Mouse (Mus musculus): ENCODE measurements around the gene Foxo3. TPM values are rescaled to one million over a fixed set of nuclear protein-coding genes. Genes with fewer than 3 reads are reported as not detected.
A peak's percentile ranks its signal among the peaks of the same experiment; 100 is the strongest.

Gene Foxo3
- polyA plus RNA-seq (2015; fragmentation: Nextera tagmentation; extraction: Ambion mirVana): 3.5 TPM in 2 replicates

DNA sequence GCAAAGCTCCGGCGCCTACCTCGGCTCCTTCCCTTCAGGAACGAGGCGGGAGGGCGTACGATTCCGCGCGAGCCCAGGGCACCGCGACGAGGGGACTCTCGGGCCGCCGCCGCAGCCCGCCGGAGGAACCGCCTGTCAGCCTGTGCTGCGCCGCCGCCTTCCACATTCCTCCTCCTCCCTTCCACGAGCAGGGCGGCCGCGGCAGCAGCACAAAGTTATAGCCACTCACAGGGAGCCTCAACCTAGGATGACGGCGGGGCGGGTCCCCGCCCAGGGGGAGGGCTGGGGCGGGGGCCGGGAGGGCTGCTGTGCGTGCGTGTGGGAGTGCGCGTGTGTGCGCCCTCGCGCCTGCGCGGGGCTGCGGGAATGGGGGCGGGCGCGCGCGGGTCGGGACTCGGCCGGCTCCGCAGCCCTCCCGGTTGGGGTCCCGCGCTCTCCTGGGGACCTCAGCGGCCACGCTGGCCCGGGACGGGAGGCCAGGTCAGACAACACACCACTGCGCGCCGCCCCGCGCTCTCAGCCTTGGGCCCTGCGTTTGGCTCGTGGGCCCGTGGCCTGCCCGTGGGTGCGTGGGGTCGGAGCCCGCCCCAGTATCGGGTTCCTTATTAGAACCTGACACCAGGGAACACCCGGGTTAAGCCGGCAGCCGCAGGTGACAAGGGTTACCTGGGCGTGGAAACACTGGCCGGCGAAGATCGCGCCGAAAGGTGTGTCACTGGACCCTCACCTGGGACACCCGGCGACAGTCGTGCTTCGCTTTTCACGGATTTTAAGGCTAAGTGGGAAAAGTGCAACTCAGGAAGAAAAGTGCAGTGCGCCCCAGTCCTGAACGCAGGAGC, at the start of gene Foxo3:
TSS of gene Foxo3 (minus strand) at position 249 of the 839 bp plus-strand sequence.
- H3K27ac ChIP-seq: peak within 1 kb of the TSS; percentile 98
- peak within 1 kb of the TSS; percentile 62 for H3K4me3 ChIP-seq (replicated peaks)
- H3K9ac ChIP-seq (replicated peaks): peak within 1 kb of the TSS; percentile 74
- H3K9me3 ChIP-seq: no peaks in the 10 kb centered on the region
- H3K36me3 ChIP-seq: no peaks in the 10 kb centered on the region
- peak within 1 kb of the TSS; percentile 97 for H3K4me2 ChIP-seq (replicated peaks)
- H3K4me1 ChIP-seq (replicated peaks): peaks cover 35% of the 10 kb centered on the region
- under 1% methylated on average over 67 of the region's 88 CpGs for WGBS
- ATAC-seq: peak; percentile 73
- H3K27me3 ChIP-seq: peaks cover 37% of the 10 kb centered on the region

DNA sequence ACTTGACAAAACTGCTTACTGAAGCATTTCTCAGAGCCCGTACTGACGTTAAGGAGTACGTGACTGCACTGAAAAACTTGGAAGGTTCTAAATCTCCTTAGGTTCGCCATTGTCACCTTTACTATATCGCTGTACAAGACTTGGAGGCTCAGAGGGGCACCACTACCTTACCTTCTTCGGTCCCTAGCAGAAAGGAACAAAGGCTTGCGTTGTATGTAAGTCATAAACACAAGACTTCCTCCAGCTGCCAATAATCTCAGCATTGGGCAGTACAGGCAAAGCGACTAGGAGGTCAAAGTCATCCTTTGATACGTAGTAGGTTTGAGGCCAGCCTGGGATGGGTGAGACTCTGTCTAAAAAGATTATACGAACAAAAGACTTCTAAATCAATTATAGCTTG, 48.8 kb upstream of the Foxo3 start:
- Histone ChIP-seq H3K4me3 (replicated peaks) (no peak overlapping the region), H3K4me2 (replicated peaks) (no peak overlapping the region), H3K27me3 (peaks cover 10% of the 10 kb centered on the region; the same call in 1 of the 2 replicates), H3K36me3 (no peaks in the 10 kb centered on the region), H3K9me3 (no peaks in the 10 kb centered on the region), H3K9ac (replicated peaks) (no peak overlapping the region), H3K4me1 (replicated peaks) (no peaks in the 10 kb centered on the region), H3K27ac (no peak overlapping the region)
- ATAC-seq: no peak
- WGBS: 65% methylated on average over 10 of the region's 10 CpGs

GRCm38 (mm10) chr10:42323978-42324377, 47.4 kb upstream of the Foxo3 start:
- no peak for ATAC-seq

GRCm38 (mm10) chr10:42313222-42313786, 36.7 kb upstream of the Foxo3 start:
- H3K4me3 ChIP-seq (replicated peaks): no peak overlapping the region
- H3K27me3 ChIP-seq: peaks cover 12% of the 10 kb centered on the region
- peaks cover 5% of the 10 kb centered on the region; the same call in 1 of the 2 replicates for H3K36me3 ChIP-seq
- no peak overlapping the region for H3K4me2 ChIP-seq (replicated peaks)
- no peak overlapping the region for H3K27ac ChIP-seq
- no peaks in the 10 kb centered on the region for H3K9me3 ChIP-seq
- no peak overlapping the region for H3K9ac ChIP-seq (replicated peaks)
- WGBS: 87% methylated on average over 22 of the region's 22 CpGs
- ATAC-seq: no peak
- peaks cover 3% of the 10 kb centered on the region; the same call in 1 of the 2 replicates for H3K4me1 ChIP-seq (replicated peaks)

More at GRCm38 (mm10) chr10:42323978-42324377, 47.4 kb upstream of the Foxo3 start:
- Histone ChIP-seq H3K36me3 (no peaks in the 10 kb centered on the region), H3K4me2 (replicated peaks) (no peak overlapping the region), H3K9ac (replicated peaks) (no peak overlapping the region), H3K4me1 (replicated peaks) (no peaks in the 10 kb centered on the region), H3K27ac (no peak overlapping the region), H3K4me3 (replicated peaks) (no peak overlapping the region), H3K27me3 (peaks cover 10% of the 10 kb centered on the region; the same call in 1 of the 2 replicates), H3K9me3 (no peaks in the 10 kb centered on the region)

GRCm38 (mm10) chr10:42312557-42312956, 36.0 kb upstream of the Foxo3 start:
- 81% methylated on average over 1 of the region's 1 CpGs for WGBS
- Histone ChIP-seq H3K4me1 (replicated peaks) (peaks cover 6% of the 10 kb centered on the region; the same call in 1 of the 2 replicates), H3K36me3 (peaks cover 5% of the 10 kb centered on the region; the same call in 1 of the 2 replicates), H3K4me3 (replicated peaks) (no peak overlapping the region), H3K27me3 (peaks cover 15% of the 10 kb centered on the region), H3K4me2 (replicated peaks) (no peak overlapping the region), H3K9ac (replicated peaks) (no peak overlapping the region), H3K9me3 (no peaks in the 10 kb centered on the region), H3K27ac (no peak overlapping the region)
- no peak for ATAC-seq

DNA sequence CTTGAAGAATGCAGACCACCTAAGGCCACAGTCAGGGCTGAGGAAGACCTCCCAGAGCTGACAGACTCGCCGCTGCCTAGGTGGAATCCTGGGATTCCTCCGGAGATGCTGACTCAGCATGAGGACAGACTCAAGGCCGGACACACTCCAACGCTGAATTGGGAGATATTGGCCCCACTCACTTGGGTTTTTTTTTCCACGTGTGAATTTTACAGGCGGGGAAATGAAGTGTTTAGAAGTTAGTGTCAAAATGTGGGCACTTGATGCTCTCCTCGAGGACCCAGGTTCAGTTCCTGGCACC, 32.1 kb upstream of the Foxo3 start:
- H3K27ac ChIP-seq: no peak overlapping the region
- H3K9ac ChIP-seq (replicated peaks): peak overlapping the region; percentile 49; the same call in 1 of the 2 replicates
- peak; percentile 60 for ATAC-seq
- H3K4me2 ChIP-seq (replicated peaks): peak overlapping the region; percentile 55
- no peaks in the 10 kb centered on the region for H3K9me3 ChIP-seq
- WGBS: 32% methylated on average over 8 of the region's 8 CpGs
- H3K4me1 ChIP-seq (replicated peaks): peaks cover 6% of the 10 kb centered on the region; the same call in 1 of the 2 replicates
- peaks cover 29% of the 10 kb centered on the region for H3K27me3 ChIP-seq
- H3K36me3 ChIP-seq: peaks cover 5% of the 10 kb centered on the region; the same call in 1 of the 2 replicates
- peak overlapping the region; percentile 27 for H3K4me3 ChIP-seq (replicated peaks)

DNA sequence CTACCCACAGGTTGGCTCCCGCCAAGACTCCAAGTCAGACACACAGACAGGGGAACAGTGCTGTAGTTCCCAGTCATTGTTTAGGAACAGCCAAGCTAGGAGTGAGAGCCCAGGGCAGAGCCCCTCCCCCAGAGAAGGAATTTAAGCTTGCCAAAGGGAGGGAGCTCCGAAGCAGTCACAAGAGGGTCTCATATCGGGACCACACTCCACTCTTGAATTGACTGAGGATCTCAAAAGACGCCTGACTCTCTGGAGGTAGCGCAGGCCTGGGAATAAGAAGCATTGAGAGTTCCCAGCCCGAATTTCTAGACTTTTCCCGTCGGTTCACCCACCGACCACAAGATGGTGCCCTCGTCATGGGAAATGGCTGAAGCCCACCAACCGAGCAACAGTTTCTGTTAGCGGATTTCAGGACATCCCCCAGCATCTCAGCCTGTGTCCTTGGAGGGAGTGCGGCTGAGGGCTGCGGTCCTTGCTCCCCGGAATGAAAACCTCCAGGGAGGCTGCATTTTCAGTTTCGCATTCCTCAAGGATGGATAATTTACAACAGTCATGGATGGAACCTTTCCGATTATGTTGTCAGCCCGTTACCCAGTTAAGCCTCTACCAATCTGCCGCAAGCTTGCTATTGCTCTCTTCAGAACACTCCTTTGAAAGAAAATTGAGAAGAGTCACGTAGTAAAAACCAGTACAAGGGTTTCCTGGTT, 31.6 kb upstream of the Foxo3 start:
- ATAC-seq: peak; percentile 84
- H3K4me1 ChIP-seq (replicated peaks): peaks cover 6% of the 10 kb centered on the region; the same call in 1 of the 2 replicates
- H3K4me3 ChIP-seq (replicated peaks): peak overlapping the region; percentile 27

DNA sequence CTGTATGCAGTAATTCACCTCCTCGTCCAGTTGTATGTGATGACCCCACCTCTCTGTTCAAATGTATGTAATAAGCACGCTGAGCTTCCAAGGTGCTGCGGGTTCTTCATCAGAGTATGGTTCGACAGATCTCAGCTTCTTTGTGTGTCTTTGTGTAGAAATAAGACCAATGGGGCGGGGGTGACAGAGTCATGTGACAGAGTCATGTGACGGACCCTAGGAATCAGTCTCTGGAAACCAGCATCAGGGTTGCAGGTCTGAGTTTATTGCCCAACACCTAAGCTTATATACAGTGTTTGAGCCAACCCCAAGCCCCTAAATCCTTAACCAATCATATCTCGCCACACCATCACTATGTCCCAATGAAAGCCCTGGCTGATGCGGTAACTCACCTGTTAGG, 29.9 kb upstream of the Foxo3 start:
- H3K4me3 ChIP-seq (replicated peaks): no peak overlapping the region
- H3K27ac ChIP-seq: no peak overlapping the region
- no peak for ATAC-seq
- peaks cover 6% of the 10 kb centered on the region; the same call in 1 of the 2 replicates for H3K4me1 ChIP-seq (replicated peaks)
- no peak overlapping the region for H3K9ac ChIP-seq (replicated peaks)
- no peaks in the 10 kb centered on the region for H3K36me3 ChIP-seq
- H3K27me3 ChIP-seq: peaks cover 29% of the 10 kb centered on the region
- WGBS: 88% methylated on average over 8 of the region's 8 CpGs
- H3K4me2 ChIP-seq (replicated peaks): no peak overlapping the region
- H3K9me3 ChIP-seq: no peaks in the 10 kb centered on the region

More for the DNA sequence above, 31.6 kb upstream of the Foxo3 start:
- peak overlapping the region; percentile 55 for H3K4me2 ChIP-seq (replicated peaks)
- H3K27ac ChIP-seq: no peak overlapping the region
- peaks cover 29% of the 10 kb centered on the region for H3K27me3 ChIP-seq
- H3K9ac ChIP-seq (replicated peaks): peak overlapping the region; percentile 49; the same call in 1 of the 2 replicates
- WGBS: 6% methylated on average over 20 of the region's 20 CpGs
- H3K9me3 ChIP-seq: no peaks in the 10 kb centered on the region
- peaks cover 5% of the 10 kb centered on the region; the same call in 1 of the 2 replicates for H3K36me3 ChIP-seq

GRCm38 (mm10) chr10:42300805-42301204, 24.2 kb upstream of the Foxo3 start:
- ATAC-seq: no peak

GRCm38 (mm10) chr10:42299967-42300366, 23.4 kb upstream of the Foxo3 start:
- 76% methylated on average over 7 of the region's 7 CpGs for WGBS
- Histone ChIP-seq H3K27me3 (peaks cover 3% of the 10 kb centered on the region; the same call in 1 of the 2 replicates), H3K4me1 (replicated peaks) (no peaks in the 10 kb centered on the region), H3K4me3 (replicated peaks) (no peak overlapping the region), H3K27ac (no peak overlapping the region), H3K4me2 (replicated peaks) (no peak overlapping the region), H3K9ac (replicated peaks) (no peak overlapping the region), H3K36me3 (no peaks in the 10 kb centered on the region), H3K9me3 (no peaks in the 10 kb centered on the region)
- no peak for ATAC-seq

More at GRCm38 (mm10) chr10:42300805-42301204, 24.2 kb upstream of the Foxo3 start:
- 81% methylated on average over 4 of the region's 4 CpGs for WGBS
- H3K9me3 ChIP-seq: no peaks in the 10 kb centered on the region
- H3K36me3 ChIP-seq: no peaks in the 10 kb centered on the region
- H3K4me1 ChIP-seq (replicated peaks): no peaks in the 10 kb centered on the region
- no peak overlapping the region for H3K9ac ChIP-seq (replicated peaks)
- peaks cover 3% of the 10 kb centered on the region; the same call in 1 of the 2 replicates for H3K27me3 ChIP-seq
- H3K27ac ChIP-seq: no peak overlapping the region
- H3K4me3 ChIP-seq (replicated peaks): no peak overlapping the region
- no peak overlapping the region for H3K4me2 ChIP-seq (replicated peaks)

GRCm38 (mm10) chr10:42299426-42299825, 22.9 kb upstream of the Foxo3 start:
- Histone ChIP-seq H3K4me3 (replicated peaks) (no peak overlapping the region), H3K27me3 (peaks cover 2% of the 10 kb centered on the region; the same call in 1 of the 2 replicates), H3K36me3 (no peaks in the 10 kb centered on the region), H3K27ac (no peak overlapping the region), H3K4me2 (replicated peaks) (no peak overlapping the region), H3K9me3 (no peaks in the 10 kb centered on the region), H3K4me1 (replicated peaks) (no peaks in the 10 kb centered on the region), H3K9ac (replicated peaks) (no peak overlapping the region)
- no peak for ATAC-seq
- 80% methylated on average over 6 of the region's 6 CpGs for WGBS
